Mouse (Mus musculus): ENCODE measurements around the gene Mrrf.

The Mrrf gene

GRCm38 (mm10) chr2:36136300-36136941 is at the start of gene Mrrf, which contains the start of gene Rbm18:
TSS of gene Mrrf (plus strand) at chr2:36136389.
TSS of gene Rbm18 (minus strand) at chr2:36136773.
- peak; percentile 91 for DNase-seq

GRCm38 (mm10) chr2:36089190-36089589 is 47.0 kb upstream of the Mrrf start:
- DNase-seq, result no peak

GRCm38 (mm10) chr2:36090853-36091741 is 45.1 kb upstream of the Mrrf start:
- peak; percentile 77 for DNase-seq

- DNase-seq, result no peak
These were observed 43.4 kb upstream of the Mrrf start for GRCm38 (mm10) chr2:36092748-36093147.

- DNase-seq, result no peak
These were observed 42.9 kb upstream of the Mrrf start for GRCm38 (mm10) chr2:36093301-36093700.

GRCm38 (mm10) chr2:36093914-36094475 is 42.2 kb upstream of the Mrrf start:
- DNase-seq, result no peak

GRCm38 (mm10) chr2:36097129-36097815 is 38.9 kb upstream of the Mrrf start:
- no peak for DNase-seq

GRCm38 (mm10) chr2:36098021-36098420 is 38.2 kb upstream of the Mrrf start:
- no peak for DNase-seq

GRCm38 (mm10) chr2:36099739-36100138 is 36.5 kb upstream of the Mrrf start:
- DNase-seq, result no peak

GRCm38 (mm10) chr2:36101866-36102558 is 34.2 kb upstream of the Mrrf start:
- no peak for DNase-seq

- DNase-seq, result no peak
These were observed 33.6 kb upstream of the Mrrf start for GRCm38 (mm10) chr2:36102559-36102946.

GRCm38 (mm10) chr2:36103069-36103554 is 33.1 kb upstream of the Mrrf start:
- DNase-seq, result no peak

- DNase-seq, result no peak
These were observed 32.4 kb upstream of the Mrrf start for GRCm38 (mm10) chr2:36103555-36104367.

GRCm38 (mm10) chr2:36104436-36104955 is 31.7 kb upstream of the Mrrf start:
- no peak for DNase-seq

GRCm38 (mm10) chr2:36104956-36105741 is 31.0 kb upstream of the Mrrf start, which contains the start of gene Lhx6:
TSS of gene Lhx6 (minus strand) at chr2:36105408.
- no peak for DNase-seq

- no peak for DNase-seq
These were observed 27.6 kb upstream of the Mrrf start for GRCm38 (mm10) chr2:36108615-36109014.

- no peak for DNase-seq
These were observed 23.6 kb upstream of the Mrrf start for GRCm38 (mm10) chr2:36112632-36113031.

GRCm38 (mm10) chr2:36126795-36127429 is 9.3 kb upstream of the Mrrf start:
- no peak for DNase-seq

GRCm38 (mm10) chr2:36127973-36128372 is 8.2 kb upstream of the Mrrf start:
- no peak for DNase-seq

- no peak for DNase-seq
These were observed 7.1 kb upstream of the Mrrf start for GRCm38 (mm10) chr2:36129051-36129450.

Measured in thymus, postnatal 14 days (tissue).